Mouse (Mus musculus) c-Kit-positive CD71-positive TER-119-negative erythroid progenitor cells, embryonic 14.5 days (primary cell): Measurements from ENCODE around the gene Kctd15.

ENCODE experiments used
- DNase-seq: peaks from one replicate; pipeline ENCODE4 v3.0.0-alpha.2; 2013; ENCODE audit warnings: low read depth

Kctd15 gene

GRCm38 (mm10) chr7:34656632-34657031 lies at the start of gene Kctd15:
TSS of gene Kctd15 (minus strand) at chr7:34656732.
- DNase-seq, result no peak

GRCm38 (mm10) chr7:34704401-34704800 lies 47.9 kb upstream of the Kctd15 start:
- no peak for DNase-seq

GRCm38 (mm10) chr7:34703437-34703836 lies 46.9 kb upstream of the Kctd15 start:
- DNase-seq, result no peak

GRCm38 (mm10) chr7:34702718-34703351 lies 46.3 kb upstream of the Kctd15 start:
- DNase-seq, result peak; percentile 7

- no peak for DNase-seq
Observed at GRCm38 (mm10) chr7:34699888-34700287, 43.4 kb upstream of the Kctd15 start.

- DNase-seq, result no peak
Observed at GRCm38 (mm10) chr7:34698221-34698620, 41.7 kb upstream of the Kctd15 start.

GRCm38 (mm10) chr7:34696086-34696485 lies 39.6 kb upstream of the Kctd15 start:
- no peak for DNase-seq

GRCm38 (mm10) chr7:34694898-34695297 lies 38.4 kb upstream of the Kctd15 start:
- DNase-seq, result no peak

GRCm38 (mm10) chr7:34693916-34694315 lies 37.4 kb upstream of the Kctd15 start:
- no peak for DNase-seq

GRCm38 (mm10) chr7:34693072-34693471 lies 36.5 kb upstream of the Kctd15 start:
- DNase-seq, result no peak

GRCm38 (mm10) chr7:34690111-34690510 lies 33.6 kb upstream of the Kctd15 start:
- DNase-seq, result no peak

- no peak for DNase-seq
Observed at GRCm38 (mm10) chr7:34689028-34689427, 32.5 kb upstream of the Kctd15 start.

- DNase-seq, result no peak
Observed at GRCm38 (mm10) chr7:34685801-34686200, 29.3 kb upstream of the Kctd15 start.

- DNase-seq, result no peak
Observed at GRCm38 (mm10) chr7:34685176-34685575, 28.6 kb upstream of the Kctd15 start.

- no peak for DNase-seq
Observed at GRCm38 (mm10) chr7:34680771-34681421, 24.4 kb upstream of the Kctd15 start.

GRCm38 (mm10) chr7:34679886-34680285 lies 23.4 kb upstream of the Kctd15 start:
- DNase-seq, result no peak

- DNase-seq, result no peak
Observed at GRCm38 (mm10) chr7:34675831-34676514, 19.4 kb upstream of the Kctd15 start.

GRCm38 (mm10) chr7:34675120-34675790 lies 18.7 kb upstream of the Kctd15 start:
- DNase-seq, result no peak

GRCm38 (mm10) chr7:34672916-34673315 lies 16.4 kb upstream of the Kctd15 start:
- DNase-seq, result no peak

- DNase-seq, result peak; percentile 57
Observed at GRCm38 (mm10) chr7:34671911-34672310, 15.4 kb upstream of the Kctd15 start.

- no peak for DNase-seq
Observed at GRCm38 (mm10) chr7:34670778-34671177, 14.2 kb upstream of the Kctd15 start.

- DNase-seq, result no peak
Observed at GRCm38 (mm10) chr7:34669336-34669735, 12.8 kb upstream of the Kctd15 start.

GRCm38 (mm10) chr7:34667874-34668273 lies 11.3 kb upstream of the Kctd15 start:
- DNase-seq, result no peak
